Mouse (Mus musculus) bone marrow macrophage, adult 2 months (primary cell): ENCODE results near the gene Rasgrp2.

ENCODE experiments used
- CTCF ChIP-seq: IDR thresholded peaks from 2 replicates; pipeline ENCODE4 v1.5.1; 2012; ENCODE audit warnings: low read depth, mild to moderate bottlenecking, low read length, moderate library complexity
- POLR2A ChIP-seq: IDR thresholded peaks from 2 replicates; pipeline ENCODE4 v1.6.1; 2012; ENCODE audit warnings: mild to moderate bottlenecking, low read depth, low read length, borderline replicate concordance

GRCm38 (mm10) chr19:6453349-6453748, 54.2 kb downstream of the Rasgrp2 start:
- TF ChIP-seq CTCF (no peak), POLR2A (no peak)
